Mouse (Mus musculus) small intestine, adult 2 months (tissue): ENCODE data around the gene Tubg1.

Experiments used
- CTCF ChIP-seq: fragments of 200-500 bp; IDR thresholded peaks from 2 replicates; pipeline ENCODE4 v1.5.1; 2012; ENCODE audit warnings: low read depth, mild to moderate bottlenecking, control low read depth, inconsistent platforms, low read length, moderate library complexity, mixed read lengths; ENCODE audit not compliant: insufficient replicate concordance, insufficient read length; ENCODE audit errors: extremely low read depth
- POLR2A ChIP-seq: fragments of 200-500 bp; IDR thresholded peaks from 2 replicates; pipeline ENCODE4 v1.6.1; 2012; ENCODE audit warnings: low read depth, mild to moderate bottlenecking, control low read depth, inconsistent platforms, low read length, moderate library complexity

DNA sequence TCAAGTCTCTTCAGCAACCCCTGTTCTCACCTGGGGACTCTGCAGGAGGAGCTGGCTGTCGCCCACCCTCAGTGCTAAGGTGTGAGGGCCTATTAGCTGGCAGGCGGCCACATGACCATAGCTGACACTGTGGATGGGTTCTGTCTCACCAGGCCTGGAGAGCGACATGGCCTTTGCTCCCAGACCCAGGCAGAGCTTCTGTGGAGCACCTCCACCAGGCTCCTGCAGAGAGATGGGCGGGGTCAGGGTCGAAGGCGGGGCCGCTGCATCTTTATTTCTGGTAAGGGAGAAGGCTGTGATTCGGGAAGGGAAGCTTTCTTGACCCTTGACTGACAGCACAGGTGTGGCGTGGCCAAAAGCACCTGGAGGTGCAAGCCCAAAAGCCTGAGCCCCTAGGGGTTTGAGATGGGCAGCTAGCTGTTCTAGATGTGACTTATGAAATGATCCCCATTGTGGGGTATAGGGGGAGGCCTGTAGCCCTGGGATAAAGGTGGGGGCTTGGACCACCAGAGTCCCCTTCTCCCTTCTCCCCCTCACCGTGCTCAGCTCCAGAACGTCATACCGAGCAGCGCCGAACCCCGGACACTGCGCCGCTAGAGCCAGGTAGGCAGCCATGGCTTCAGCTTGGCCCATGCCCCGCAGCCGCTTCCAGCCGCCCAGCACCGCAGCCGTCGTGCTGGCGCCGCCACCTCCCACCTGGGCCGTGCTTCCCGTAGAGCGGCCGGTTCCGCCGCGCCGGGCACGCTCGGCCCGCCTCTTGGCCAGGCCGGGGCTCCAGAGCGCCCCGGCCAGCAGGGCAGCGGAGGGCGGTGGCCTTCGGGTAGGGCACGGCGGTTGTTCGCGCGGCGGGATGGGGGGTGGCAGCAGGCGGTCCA, 44.0 kb downstream of the Tubg1 start:
- TF ChIP-seq CTCF (no peak), POLR2A (no peak)
